Mouse (Mus musculus): Measurements from ENCODE around the gene Rnf168. TPM values are rescaled to one million over a fixed set of nuclear protein-coding genes. Genes with fewer than 3 reads are reported as not detected.
"Not testable (repeated sequence)": the region's sequence is repeated elsewhere in the genome, so short reads cannot be mapped to it uniquely, and the experiment has no call there.

Gene Rnf168
- polyA plus RNA-seq (2012; rRNA removed) = 6.0 and 6.4 TPM in 2 replicates

DNA sequence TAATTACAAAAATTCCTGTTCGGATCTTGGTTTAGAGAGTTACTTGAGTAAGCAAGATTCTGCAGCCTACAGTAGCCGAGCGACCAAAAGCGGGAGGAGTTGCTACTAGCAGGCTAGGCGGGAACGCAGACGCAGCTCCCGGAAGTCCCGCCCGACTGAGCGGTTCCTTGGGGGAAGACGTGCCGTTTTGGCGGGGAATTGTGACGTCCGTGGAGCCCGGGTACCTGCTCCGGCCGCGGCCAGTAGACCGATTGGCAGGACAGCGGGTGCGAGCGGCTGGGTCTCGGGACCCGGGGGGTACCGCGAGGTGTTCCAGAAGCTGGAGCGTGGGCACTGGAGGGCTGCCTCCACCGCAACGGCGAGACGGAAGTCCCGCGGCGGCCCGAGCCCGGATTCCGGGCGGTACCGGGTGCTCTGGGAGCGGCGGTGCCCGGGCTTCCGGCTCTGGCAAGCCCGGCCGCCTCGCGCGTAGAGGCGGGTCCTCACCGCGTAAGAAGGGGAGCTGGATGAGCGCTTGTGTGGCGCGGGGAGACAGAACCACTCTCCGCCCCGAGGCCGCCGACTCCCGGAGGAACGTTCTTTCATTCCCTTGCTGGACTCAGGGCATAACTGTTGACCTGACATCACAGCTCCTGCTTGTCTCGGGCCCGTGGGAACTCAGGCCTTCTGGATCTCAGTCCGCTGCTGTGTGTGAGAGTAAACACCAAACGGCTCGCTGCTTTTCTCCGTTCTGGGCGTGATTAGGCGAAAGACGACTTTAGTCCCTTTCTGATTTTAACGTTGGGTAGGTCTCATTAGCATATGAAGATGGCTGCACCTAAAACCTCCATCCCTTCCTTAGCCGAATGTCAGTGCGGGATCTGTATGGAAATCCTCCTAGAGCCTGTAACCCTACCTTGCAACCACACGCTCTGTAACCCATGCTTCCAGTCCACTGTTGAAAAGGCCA is at the start of gene Rnf168:
Gene Rnf168, plus strand, starts transcription at position 152 of the 949 bp plus-strand sequence.
- Histone ChIP-seq H3K4me1 (ENCODE audit: control insufficient read depth, insufficient read depth, low read length) (0 out of 2 replicates have a peak, but pooled peaks cover 4% of the 10 kb centered on the region), H3K4me3 (ENCODE audit: insufficient read depth, low read depth, low read length) (peak within 1 kb of the TSS; percentile 85), H3K36me3 (ENCODE audit: control insufficient read depth, insufficient read depth, low read length) (no peaks in the 10 kb centered on the region), H3K27me3 (replicated peaks; ENCODE audit: control insufficient read depth, insufficient read depth, low read length) (no peaks in the 10 kb centered on the region), H3K27ac (ENCODE audit: insufficient read depth, low read depth, low read length) (peak within 1 kb of the TSS; percentile 92)
- WGBS = under 1% methylated on average over 75 of the region's 75 CpGs
- DNase-seq = peak; percentile 95
- TF ChIP-seq CTCF (conservative IDR thresholded peaks at IDR 0.05; ENCODE audit: insufficient read depth, insufficient read length, low read depth, low read length) = no peak
- peak; percentile 47 for TF ChIP-seq POLR2A (IDR thresholded peaks at IDR 0.05; ENCODE audit: low read depth, low read length)

DNA sequence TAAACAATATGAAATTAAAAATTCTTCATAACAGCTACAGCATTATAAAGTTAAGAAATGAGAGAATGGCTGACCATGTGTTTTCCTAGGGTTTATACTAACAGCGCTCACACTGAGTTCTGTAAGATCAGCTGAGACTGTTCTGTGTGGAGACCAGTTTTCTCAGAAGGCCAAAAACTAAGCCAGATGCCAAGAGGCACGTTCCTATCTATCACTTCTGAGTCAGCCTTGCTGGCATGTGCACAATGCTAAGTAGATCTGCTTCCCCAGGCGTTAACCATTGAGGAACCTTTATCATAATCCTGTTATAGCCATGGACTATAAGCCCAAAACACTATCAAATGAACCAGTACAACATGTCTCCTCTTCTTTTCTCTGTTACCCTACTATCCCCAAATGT is 45.2 kb upstream of the Rnf168 start:
- not testable (repeated sequence) for H3K4me1 ChIP-seq (ENCODE audit: control insufficient read depth, insufficient read depth, low read length); H3K27me3 ChIP-seq (replicated peaks; ENCODE audit: control insufficient read depth, insufficient read depth, low read length); H3K36me3 ChIP-seq (ENCODE audit: control insufficient read depth, insufficient read depth, low read length); H3K4me3 ChIP-seq (ENCODE audit: insufficient read depth, low read depth, low read length); DNase-seq; H3K27ac ChIP-seq (ENCODE audit: insufficient read depth, low read depth, low read length)
- 83% methylated on average over 3 of the region's 3 CpGs for WGBS

DNA sequence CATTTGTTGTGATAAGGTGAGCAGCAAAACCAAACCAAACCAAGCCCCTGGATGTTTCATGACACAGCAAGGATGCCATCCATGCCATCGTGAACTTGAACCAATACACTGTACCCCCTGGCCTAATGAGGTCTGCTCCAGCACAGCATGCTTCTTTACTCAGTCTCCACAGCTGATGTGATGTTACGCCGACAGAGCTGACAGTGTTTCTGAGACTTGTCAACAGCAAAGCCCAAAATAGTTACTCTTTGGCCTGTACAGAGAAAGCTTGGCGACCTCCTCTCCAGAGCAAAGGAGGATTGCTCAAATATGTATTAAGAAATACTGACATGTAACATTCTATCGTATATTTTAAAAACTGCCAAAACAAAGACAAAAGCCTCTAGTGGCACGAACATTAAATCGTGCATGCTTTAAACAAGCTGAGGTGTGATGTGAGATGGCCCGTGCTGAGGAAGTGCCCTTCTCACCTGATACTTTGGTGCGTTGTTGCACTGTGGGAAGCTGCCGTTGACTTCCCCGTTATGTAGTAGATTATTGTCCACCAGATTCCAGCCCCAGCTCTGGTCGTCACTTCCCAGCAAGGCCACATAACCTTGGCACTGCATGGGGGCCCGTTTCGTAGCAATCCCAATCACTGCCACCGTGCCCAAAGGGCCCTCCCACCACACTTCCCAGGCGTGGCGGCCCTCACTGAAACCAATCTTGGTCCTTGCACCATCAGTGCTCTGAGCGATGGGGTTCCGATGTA is 39.2 kb upstream of the Rnf168 start:
- DNase-seq = no peak
- Histone ChIP-seq H3K27ac (ENCODE audit: insufficient read depth, low read depth, low read length) (no peak overlapping the region), H3K4me3 (ENCODE audit: insufficient read depth, low read depth, low read length) (no peak overlapping the region), H3K27me3 (replicated peaks; ENCODE audit: control insufficient read depth, insufficient read depth, low read length) (no peaks in the 10 kb centered on the region), H3K4me1 (ENCODE audit: control insufficient read depth, insufficient read depth, low read length) (no peaks in the 10 kb centered on the region), H3K36me3 (ENCODE audit: control insufficient read depth, insufficient read depth, low read length) (no peaks in the 10 kb centered on the region)
- 77% methylated on average over 19 of the region's 19 CpGs for WGBS
- TF ChIP-seq CTCF (conservative IDR thresholded peaks at IDR 0.05; ENCODE audit: insufficient read depth, insufficient read length, low read depth, low read length) (no peak), POLR2A (IDR thresholded peaks at IDR 0.05; ENCODE audit: low read depth, low read length) (no peak)

GRCm38 (mm10) chr16:32239428-32240312 is 37.6 kb upstream of the Rnf168 start:
- 92% methylated on average over 2 of the region's 2 CpGs for WGBS
- Histone ChIP-seq H3K27ac (ENCODE audit: insufficient read depth, low read depth, low read length) (no peak overlapping the region), H3K4me1 (ENCODE audit: control insufficient read depth, insufficient read depth, low read length) (no peaks in the 10 kb centered on the region; the same call in 1 of the 2 replicates), H3K36me3 (ENCODE audit: control insufficient read depth, insufficient read depth, low read length) (no peaks in the 10 kb centered on the region), H3K4me3 (ENCODE audit: insufficient read depth, low read depth, low read length) (no peak overlapping the region), H3K27me3 (replicated peaks; ENCODE audit: control insufficient read depth, insufficient read depth, low read length) (no peaks in the 10 kb centered on the region)
- DNase-seq = no peak
- TF ChIP-seq CTCF (conservative IDR thresholded peaks at IDR 0.05; ENCODE audit: insufficient read depth, insufficient read length, low read depth, low read length) (no peak), POLR2A (IDR thresholded peaks at IDR 0.05; ENCODE audit: low read depth, low read length) (no peak)

DNA sequence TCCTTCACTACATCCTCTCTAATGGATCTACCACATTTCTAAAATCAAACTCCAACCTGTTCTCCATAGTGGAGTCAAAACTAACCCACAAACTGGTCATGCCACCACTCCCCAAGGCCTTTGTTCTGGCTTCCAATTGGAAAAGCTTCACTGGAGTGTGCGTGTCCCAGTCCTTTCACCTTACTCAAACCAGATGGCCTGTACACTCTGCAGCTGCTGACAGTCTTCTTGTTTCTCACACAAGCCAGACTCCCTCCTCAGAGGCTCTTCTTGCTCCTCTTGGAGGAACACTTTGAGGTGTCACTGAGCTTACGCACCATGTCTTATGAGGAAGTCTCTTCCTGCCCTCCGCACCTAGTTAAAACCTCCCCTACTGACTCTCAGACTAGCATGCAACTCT is 33.4 kb upstream of the Rnf168 start:
- no peaks in the 10 kb centered on the region for H3K36me3 ChIP-seq (ENCODE audit: control insufficient read depth, insufficient read depth, low read length)
- no peaks in the 10 kb centered on the region for H3K27me3 ChIP-seq (replicated peaks; ENCODE audit: control insufficient read depth, insufficient read depth, low read length)
- DNase-seq = no peak
- no peak overlapping the region for H3K27ac ChIP-seq (ENCODE audit: insufficient read depth, low read depth, low read length)
- TF ChIP-seq CTCF (conservative IDR thresholded peaks at IDR 0.05; ENCODE audit: insufficient read depth, insufficient read length, low read depth, low read length) = no peak
- no peak for TF ChIP-seq POLR2A (IDR thresholded peaks at IDR 0.05; ENCODE audit: low read depth, low read length)
- 94% methylated on average over 3 of the region's 3 CpGs for WGBS
- peaks cover 11% of the 10 kb centered on the region for H3K4me1 ChIP-seq (ENCODE audit: control insufficient read depth, insufficient read depth, low read length)
- H3K4me3 ChIP-seq (ENCODE audit: insufficient read depth, low read depth, low read length) = no peak overlapping the region

DNA sequence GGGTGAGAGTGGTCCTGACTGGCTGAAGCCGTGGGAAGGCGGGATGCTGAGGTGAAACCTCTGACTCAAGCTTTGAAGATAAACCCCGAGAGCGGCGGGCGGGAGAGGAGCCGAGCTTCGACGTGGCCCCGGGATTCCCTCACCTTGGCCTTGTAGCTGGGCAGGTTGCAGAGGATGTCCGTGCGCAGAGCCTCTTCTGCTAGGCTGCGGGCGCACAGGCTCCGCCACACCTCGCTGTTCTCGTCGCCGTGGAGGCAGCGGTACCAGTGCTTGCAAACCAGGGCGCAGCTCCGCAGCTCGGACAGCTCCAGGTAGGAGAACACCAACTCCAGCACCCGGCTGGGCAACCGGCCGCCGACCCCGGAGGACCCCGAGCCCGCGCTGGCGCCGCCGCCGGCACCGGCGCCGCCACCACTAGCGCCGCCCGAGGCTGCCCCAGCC is 30.9 kb upstream of the Rnf168 start:
- TF ChIP-seq CTCF (conservative IDR thresholded peaks at IDR 0.05; ENCODE audit: insufficient read depth, insufficient read length, low read depth, low read length) (no peak), POLR2A (IDR thresholded peaks at IDR 0.05; ENCODE audit: low read depth, low read length) (no peak)
- Histone ChIP-seq H3K27me3 (replicated peaks; ENCODE audit: control insufficient read depth, insufficient read depth, low read length) (no peaks in the 10 kb centered on the region), H3K4me3 (ENCODE audit: insufficient read depth, low read depth, low read length) (peak overlapping the region; percentile 68), H3K36me3 (ENCODE audit: control insufficient read depth, insufficient read depth, low read length) (no peaks in the 10 kb centered on the region), H3K4me1 (ENCODE audit: control insufficient read depth, insufficient read depth, low read length) (peaks cover 11% of the 10 kb centered on the region), H3K27ac (ENCODE audit: insufficient read depth, low read depth, low read length) (peak overlapping the region; percentile 24)
- DNase-seq = peak; percentile 49
- WGBS = 1% methylated on average over 41 of the region's 41 CpGs
